Mouse (Mus musculus): Measurements from ENCODE around the gene Ip6k3. TPM values are rescaled to one million over a fixed set of nuclear protein-coding genes. Genes with fewer than 3 reads are reported as not detected.

Gene Ip6k3
- polyA plus RNA-seq, 1 experiment from 2014 or later: 0.21 TPM

DNA sequence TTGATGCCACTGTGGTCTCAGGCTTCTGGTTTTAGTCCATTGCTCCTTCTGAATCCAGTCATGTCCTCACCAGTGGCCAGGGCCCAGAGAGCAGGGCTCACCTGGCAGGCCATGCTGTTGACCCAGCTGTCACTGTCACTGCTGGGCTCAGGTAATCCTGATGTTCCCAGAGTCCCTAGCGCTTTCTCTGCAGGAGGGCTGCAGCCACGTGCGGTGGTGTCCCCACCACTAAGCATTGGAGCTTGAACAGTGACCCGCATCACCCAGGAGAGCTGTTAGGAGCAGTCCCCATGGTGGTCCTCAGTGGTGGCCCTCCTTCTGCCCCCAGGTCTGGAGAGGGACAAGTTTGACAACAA, 48.1 kb downstream of the Ip6k3 start:
- WGBS: 77% methylated on average over 4 of the region's 4 CpGs
- H3K4me1 ChIP-seq: peaks cover 26% of the 10 kb centered on the region
- H3K36me3 ChIP-seq: peaks cover 42% of the 10 kb centered on the region
- no peak for ATAC-seq (ENCODE audit: insufficient read depth, low FRiP score, low read depth)
- no peak overlapping the region for H3K27ac ChIP-seq
- H3K4me3 ChIP-seq (replicated peaks): no peak overlapping the region
- H3K9me3 ChIP-seq: no peaks in the 10 kb centered on the region
- H3K4me2 ChIP-seq: no peak overlapping the region
- no peaks in the 10 kb centered on the region for H3K27me3 ChIP-seq (replicated peaks)
- no peak overlapping the region for H3K9ac ChIP-seq

- no peak for ATAC-seq (ENCODE audit: insufficient read depth, low FRiP score, low read depth)
- H3K27ac ChIP-seq: no peak overlapping the region
- no peaks in the 10 kb centered on the region for H3K27me3 ChIP-seq (replicated peaks)
- 74% methylated on average over 25 of the region's 25 CpGs for WGBS
- H3K9me3 ChIP-seq: no peaks in the 10 kb centered on the region
- no peak overlapping the region for H3K4me2 ChIP-seq
- H3K36me3 ChIP-seq: peaks cover 44% of the 10 kb centered on the region
- no peak overlapping the region for H3K9ac ChIP-seq
- no peak overlapping the region for H3K4me3 ChIP-seq (replicated peaks)
- peaks cover 26% of the 10 kb centered on the region for H3K4me1 ChIP-seq
Observed at GRCm38 (mm10) chr17:27118676-27119539, 48.7 kb downstream of the Ip6k3 start.

- Histone ChIP-seq H3K4me1 (no peaks in the 10 kb centered on the region), H3K27ac (no peak overlapping the region), H3K4me3 (replicated peaks) (no peak overlapping the region), H3K4me2 (no peak overlapping the region), H3K27me3 (replicated peaks) (no peaks in the 10 kb centered on the region), H3K9me3 (no peaks in the 10 kb centered on the region), H3K36me3 (0 out of 2 replicates have a peak, but pooled peaks cover 13% of the 10 kb centered on the region), H3K9ac (no peak overlapping the region)
- no peak for ATAC-seq (ENCODE audit: insufficient read depth, low FRiP score, low read depth)
- WGBS: 82% methylated on average over 7 of the region's 7 CpGs
Observed at GRCm38 (mm10) chr17:27110072-27110471, 57.5 kb downstream of the Ip6k3 start.

- Histone ChIP-seq H3K4me1 (no peaks in the 10 kb centered on the region), H3K4me3 (replicated peaks) (no peak overlapping the region), H3K27me3 (replicated peaks) (no peaks in the 10 kb centered on the region), H3K36me3 (0 out of 2 replicates have a peak, but pooled peaks cover 12% of the 10 kb centered on the region), H3K9ac (no peak overlapping the region), H3K4me2 (no peak overlapping the region), H3K27ac (no peak overlapping the region), H3K9me3 (no peaks in the 10 kb centered on the region)
- WGBS: 77% methylated on average over 6 of the region's 6 CpGs
- ATAC-seq (ENCODE audit: insufficient read depth, low FRiP score, low read depth): no peak
Observed at GRCm38 (mm10) chr17:27107936-27108335, 59.7 kb downstream of the Ip6k3 start.

GRCm38 (mm10) chr17:27106745-27107144, 60.9 kb downstream of the Ip6k3 start:
- no peak overlapping the region for H3K9ac ChIP-seq
- no peaks in the 10 kb centered on the region for H3K9me3 ChIP-seq
- H3K4me1 ChIP-seq: no peaks in the 10 kb centered on the region
- WGBS: 82% methylated on average over 9 of the region's 9 CpGs
- peaks cover 16% of the 10 kb centered on the region; the same call in 1 of the 2 replicates for H3K36me3 ChIP-seq
- no peak overlapping the region for H3K4me2 ChIP-seq
- no peak overlapping the region for H3K27ac ChIP-seq
- H3K4me3 ChIP-seq (replicated peaks): no peak overlapping the region
- no peaks in the 10 kb centered on the region for H3K27me3 ChIP-seq (replicated peaks)
- ATAC-seq (ENCODE audit: insufficient read depth, low FRiP score, low read depth): no peak

DNA sequence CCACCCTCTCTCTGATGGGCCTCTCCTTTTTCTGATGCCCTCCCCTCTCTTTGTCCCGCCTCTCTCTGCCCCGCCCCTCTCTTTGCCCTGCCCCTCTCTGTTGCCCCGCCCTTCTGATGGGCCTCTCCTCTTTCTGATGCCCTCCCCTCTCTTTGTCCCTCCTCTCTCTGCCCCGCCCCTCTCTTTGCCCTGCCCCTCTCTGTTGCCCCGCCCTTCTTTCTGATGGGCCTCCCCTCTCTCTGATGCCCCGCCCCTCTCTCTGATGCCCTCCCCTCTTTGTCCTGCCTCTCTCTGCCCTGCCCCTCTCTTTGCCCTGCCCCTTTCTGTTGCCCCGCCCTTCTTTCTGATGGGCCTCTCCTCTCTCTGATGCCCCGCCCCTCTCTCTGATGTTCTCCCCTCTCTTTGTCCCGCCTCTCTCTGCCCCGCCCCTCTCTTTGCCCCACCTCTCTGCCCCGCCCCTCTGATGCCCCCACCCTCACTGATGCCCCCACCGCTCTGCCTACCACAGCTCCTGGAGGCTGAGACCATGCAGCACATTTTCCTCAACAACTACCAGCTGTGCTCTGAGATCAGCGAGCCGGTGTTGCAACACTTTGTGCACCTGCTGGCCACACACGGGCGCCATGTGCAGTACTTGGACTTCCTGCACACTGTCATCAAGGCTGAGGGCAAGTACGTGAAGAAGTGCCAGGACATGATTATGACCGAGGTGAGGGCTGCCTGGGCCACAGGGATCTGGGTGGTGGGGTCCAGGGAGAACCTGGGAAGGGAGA, 61.7 kb downstream of the Ip6k3 start:
- no peak for ATAC-seq (ENCODE audit: insufficient read depth, low FRiP score, low read depth)
- Histone ChIP-seq H3K36me3 (peaks cover 16% of the 10 kb centered on the region; the same call in 1 of the 2 replicates), H3K4me2 (no peak overlapping the region), H3K4me3 (replicated peaks) (no peak overlapping the region), H3K27me3 (replicated peaks) (no peaks in the 10 kb centered on the region), H3K9ac (no peak overlapping the region), H3K4me1 (no peaks in the 10 kb centered on the region), H3K9me3 (no peaks in the 10 kb centered on the region), H3K27ac (no peak overlapping the region)
- WGBS: 82% methylated on average over 15 of the region's 18 CpGs

DNA sequence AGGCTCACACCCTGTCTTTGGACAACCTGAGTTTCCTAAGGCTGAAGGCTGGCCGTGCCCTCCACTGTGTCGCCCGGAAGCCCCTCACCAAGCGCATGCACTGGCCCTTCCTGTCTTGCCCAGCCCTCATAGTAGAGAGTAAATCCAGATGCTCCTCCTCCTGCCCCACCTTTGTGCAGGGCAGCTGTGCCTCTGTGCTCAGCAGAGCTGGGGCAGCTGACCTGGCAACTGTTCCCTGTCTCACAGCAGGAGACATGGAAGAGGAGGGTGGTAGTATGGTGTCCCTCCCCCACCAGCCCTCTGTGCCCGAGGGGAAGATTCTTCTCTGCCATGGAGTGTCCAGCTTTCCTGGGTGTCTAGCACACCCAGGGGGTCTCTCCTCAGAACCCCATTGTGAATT, 65.9 kb downstream of the Ip6k3 start:
- Histone ChIP-seq H3K4me1 (no peaks in the 10 kb centered on the region), H3K27ac (no peak overlapping the region), H3K9ac (no peak overlapping the region), H3K4me2 (no peak overlapping the region), H3K27me3 (replicated peaks) (no peaks in the 10 kb centered on the region), H3K9me3 (no peaks in the 10 kb centered on the region), H3K4me3 (replicated peaks) (no peak overlapping the region), H3K36me3 (peaks cover 12% of the 10 kb centered on the region; the same call in 1 of the 2 replicates)
- no peak for ATAC-seq (ENCODE audit: insufficient read depth, low FRiP score, low read depth)
- 75% methylated on average over 5 of the region's 5 CpGs for WGBS

- H3K9me3 ChIP-seq: no peaks in the 10 kb centered on the region
- no peak overlapping the region for H3K27ac ChIP-seq
- ATAC-seq (ENCODE audit: insufficient read depth, low FRiP score, low read depth): no peak
- peaks cover 7% of the 10 kb centered on the region; the same call in 1 of the 2 replicates for H3K36me3 ChIP-seq
- WGBS: 28% methylated on average over 13 of the region's 13 CpGs
- H3K27me3 ChIP-seq (replicated peaks): no peaks in the 10 kb centered on the region
- H3K9ac ChIP-seq: no peak overlapping the region
- H3K4me2 ChIP-seq: no peak overlapping the region
- H3K4me3 ChIP-seq (replicated peaks): no peak overlapping the region
- no peaks in the 10 kb centered on the region for H3K4me1 ChIP-seq
Observed at GRCm38 (mm10) chr17:27095690-27096089, 71.9 kb downstream of the Ip6k3 start.

Other genes with a start within 250 kb of the Ip6k3 start
- gene Phf1, start 234.7 kb downstream of the Ip6k3 start, polyA plus RNA-seq (2015; fragmentation: Nextera tagmentation; extraction: Ambion mirVana): 8.5 and 8.7 TPM in 2 replicates
- gene Cuta, start 228.2 kb downstream of the Ip6k3 start, polyA plus RNA-seq (2015; fragmentation: Nextera tagmentation; extraction: Ambion mirVana): 179 and 191 TPM in 2 replicates
- gene Syngap1, start 226.5 kb downstream of the Ip6k3 start, polyA plus RNA-seq (2015; fragmentation: Nextera tagmentation; extraction: Ambion mirVana): 2.0 and 2.2 TPM in 2 replicates
- gene Zbtb9, start 194.6 kb downstream of the Ip6k3 start, polyA plus RNA-seq (2015; fragmentation: Nextera tagmentation; extraction: Ambion mirVana): 13.3 and 14.9 TPM in 2 replicates
- gene Bak1, start 138.8 kb downstream of the Ip6k3 start, polyA plus RNA-seq (2015; fragmentation: Nextera tagmentation; extraction: Ambion mirVana): 4.6 and 5.7 TPM in 2 replicates
- gene Itpr3, start 110.5 kb downstream of the Ip6k3 start, polyA plus RNA-seq (2015; fragmentation: Nextera tagmentation; extraction: Ambion mirVana): 10.8 and 12.3 TPM in 2 replicates
- 267 and 309 TPM in 2 replicates for gene Uqcc2, start 33.9 kb downstream of the Ip6k3 start, polyA plus RNA-seq (2015; fragmentation: Nextera tagmentation; extraction: Ambion mirVana)
- gene Lemd2, start 36.7 kb upstream of the Ip6k3 start, polyA plus RNA-seq (2015; fragmentation: Nextera tagmentation; extraction: Ambion mirVana): 12.7 and 14.7 TPM in 2 replicates

Measured in stomach, embryonic 15.5 days (tissue).